Mouse (Mus musculus): ENCODE data around the gene Ift88.
A peak's percentile ranks its signal among the peaks of the same experiment; 100 is the strongest.

Ift88 gene

DNA sequence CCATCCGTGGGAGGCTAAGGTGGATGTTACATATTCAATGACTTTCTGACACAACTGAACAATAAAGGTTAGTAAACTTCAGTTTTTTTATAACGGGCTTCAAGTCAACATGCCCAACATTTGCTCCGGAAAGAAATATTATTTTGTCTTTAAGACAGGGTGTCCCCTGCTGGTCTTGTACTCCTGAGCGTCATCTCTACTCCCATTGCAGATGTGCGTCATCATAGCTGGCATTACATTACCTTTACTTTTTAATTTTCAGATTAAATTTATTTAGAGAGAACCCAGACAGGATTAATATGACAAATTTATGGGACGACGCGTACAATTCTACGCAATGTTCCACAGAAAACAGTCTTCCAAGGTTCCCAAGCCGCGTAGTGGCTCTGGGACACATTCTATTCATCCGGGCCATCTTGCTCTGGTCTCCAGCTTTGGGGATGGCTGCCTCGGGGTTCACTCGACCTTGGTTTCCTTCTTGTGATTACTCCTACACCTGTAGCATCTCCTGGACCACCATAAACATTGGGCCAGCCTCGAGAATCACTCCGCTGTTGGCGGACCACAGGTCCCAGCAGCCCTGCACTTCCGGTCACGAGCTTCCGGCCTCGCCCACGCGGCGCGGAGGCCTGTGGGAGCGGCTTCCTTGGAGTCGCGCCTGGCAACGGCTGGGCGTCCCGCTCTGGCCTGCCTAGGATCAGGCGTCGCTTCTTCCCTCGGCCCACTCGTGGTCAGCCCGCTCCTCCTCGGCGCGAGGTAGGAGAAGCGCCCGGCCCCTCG lies at the start of gene Ift88:
Ift88 (plus strand) TSS at position 631 of the 780 bp plus-strand sequence.
- DNase-seq: peak; percentile 85 to 88

DNA sequence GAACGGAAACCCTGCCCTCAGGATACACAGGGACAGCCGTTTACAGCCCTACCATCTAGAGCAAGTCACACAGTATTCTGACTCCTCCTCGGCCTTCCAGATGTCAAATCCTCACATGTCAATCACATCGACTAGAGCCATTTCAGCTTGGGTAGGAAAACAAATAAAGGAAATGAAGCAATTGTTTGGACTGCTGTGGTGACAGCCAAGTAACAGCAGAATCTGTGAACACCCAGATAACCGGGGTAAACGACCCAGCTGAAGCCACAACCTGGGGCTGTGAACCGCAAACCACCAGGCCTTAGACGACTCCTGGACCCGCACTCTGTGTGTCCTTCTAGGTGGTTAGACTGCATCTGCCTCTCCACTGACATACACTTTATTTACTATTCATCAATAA lies 48.7 kb upstream of the Ift88 start:
- DNase-seq: no peak

DNA sequence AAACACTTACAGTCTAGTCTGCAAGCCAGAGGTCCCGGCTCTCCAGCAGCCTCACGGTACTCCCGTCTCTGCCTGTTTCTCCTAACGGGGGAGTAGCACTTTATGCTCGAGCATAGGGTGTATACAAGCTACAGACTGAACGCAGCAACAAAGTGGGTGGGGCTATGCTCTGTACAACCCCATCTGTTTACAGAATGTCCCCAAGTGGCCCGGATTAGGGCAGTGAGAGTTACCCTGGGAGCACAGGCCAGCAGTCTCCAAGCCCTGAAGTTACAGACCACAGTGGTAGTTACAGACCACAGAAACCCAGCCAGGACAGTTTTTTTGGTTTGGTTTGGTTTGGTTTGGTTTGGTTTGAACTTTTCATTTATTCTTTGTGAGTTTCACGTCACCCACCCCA lies 47.8 kb upstream of the Ift88 start:
- no peak for DNase-seq

DNA sequence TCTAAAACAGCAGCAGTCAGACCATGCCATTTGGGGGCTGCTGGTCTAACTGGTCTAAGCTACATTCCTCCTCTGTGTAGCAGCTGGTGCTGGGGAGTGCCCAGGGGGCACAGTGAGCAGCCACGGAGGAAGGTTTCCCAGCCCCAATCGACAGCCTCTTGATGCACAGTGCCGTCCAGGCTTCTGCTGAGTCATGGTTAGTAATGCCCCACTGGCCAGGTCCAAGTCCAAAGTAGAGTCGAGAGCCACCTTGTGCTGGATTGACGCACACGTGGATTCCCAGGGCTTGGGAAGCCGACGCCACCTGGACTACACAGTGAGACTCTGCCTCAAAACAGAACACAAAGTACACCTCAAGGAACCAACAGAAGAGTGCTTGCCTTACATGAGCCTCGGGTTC lies 46.9 kb upstream of the Ift88 start:
- no peak for DNase-seq

DNA sequence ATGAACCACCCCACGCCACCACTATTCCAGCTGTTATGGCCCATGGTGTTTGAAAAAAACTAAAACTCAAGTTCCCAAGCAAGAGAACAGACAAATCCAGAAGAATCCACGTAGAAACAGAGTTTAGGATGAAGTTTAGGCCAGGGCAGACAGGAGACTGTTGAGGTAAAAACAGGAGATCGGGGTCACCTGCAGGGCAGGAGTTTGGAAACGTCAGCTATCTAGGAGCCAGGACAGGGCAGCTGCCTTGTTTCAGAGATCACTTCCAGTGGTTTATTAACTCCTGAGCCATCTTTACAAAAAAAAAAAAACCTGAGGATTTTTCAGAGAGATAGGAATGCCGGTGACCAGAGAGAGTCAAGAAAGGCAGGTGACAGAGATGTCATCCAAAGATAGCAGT lies 46.3 kb upstream of the Ift88 start:
- no peak for DNase-seq

DNA sequence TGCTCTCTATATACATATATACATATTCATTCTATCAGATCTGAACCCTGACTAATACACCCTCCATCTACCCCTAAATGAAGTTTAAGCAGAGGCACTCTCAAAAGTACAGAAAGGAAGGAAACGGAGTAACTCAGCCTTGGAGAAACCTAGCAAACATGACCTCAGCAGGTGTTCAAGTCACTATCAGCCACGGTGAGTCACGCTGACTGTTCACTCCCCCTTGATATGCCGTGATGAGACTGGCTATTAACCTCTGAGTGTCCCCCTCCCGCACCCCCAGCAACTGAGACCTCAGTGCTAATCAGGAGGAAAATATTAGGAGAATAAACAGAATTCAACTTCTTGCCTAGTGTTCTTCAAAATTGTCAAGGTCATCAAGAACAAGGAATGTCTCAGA lies 38.2 kb upstream of the Ift88 start:
- DNase-seq: no peak

DNA sequence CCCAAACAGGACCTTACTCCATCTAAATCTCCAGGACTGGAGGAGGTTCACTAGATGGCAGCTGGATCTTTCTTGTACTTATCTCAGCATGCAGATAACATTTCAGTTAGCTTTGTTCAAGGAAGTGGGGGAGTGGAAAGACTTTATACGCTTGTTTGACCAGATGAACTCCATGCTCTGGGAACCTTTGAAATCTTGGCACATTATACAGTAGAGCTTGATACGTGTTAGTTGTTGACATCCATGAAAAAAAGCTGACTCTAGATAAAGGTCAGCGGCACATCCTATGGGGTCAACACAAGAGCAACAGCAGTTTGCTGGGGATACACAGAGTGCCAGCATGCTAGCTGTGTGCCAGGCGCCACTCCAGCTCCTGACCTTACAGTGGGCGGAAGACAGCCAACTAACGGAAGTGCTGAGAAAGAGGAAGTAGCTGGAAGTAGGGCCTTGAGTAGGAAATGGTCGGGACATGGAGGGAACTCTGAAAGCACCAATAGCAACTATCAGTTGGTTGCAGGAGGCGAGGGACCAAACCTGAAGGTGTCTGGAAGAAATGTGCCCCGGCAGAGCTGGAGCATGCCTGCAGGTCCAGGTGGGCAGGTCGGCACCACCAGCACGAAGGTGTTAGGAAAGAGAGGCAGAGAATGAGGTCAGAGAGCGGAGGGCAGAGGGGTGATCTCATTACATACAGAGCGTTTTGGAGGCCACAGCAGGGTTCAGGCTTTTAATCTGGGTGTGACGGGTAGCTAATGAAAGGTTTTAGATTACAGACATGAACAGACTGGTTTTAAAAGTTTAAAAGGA lies 36.9 kb upstream of the Ift88 start:
- no peak for DNase-seq

DNA sequence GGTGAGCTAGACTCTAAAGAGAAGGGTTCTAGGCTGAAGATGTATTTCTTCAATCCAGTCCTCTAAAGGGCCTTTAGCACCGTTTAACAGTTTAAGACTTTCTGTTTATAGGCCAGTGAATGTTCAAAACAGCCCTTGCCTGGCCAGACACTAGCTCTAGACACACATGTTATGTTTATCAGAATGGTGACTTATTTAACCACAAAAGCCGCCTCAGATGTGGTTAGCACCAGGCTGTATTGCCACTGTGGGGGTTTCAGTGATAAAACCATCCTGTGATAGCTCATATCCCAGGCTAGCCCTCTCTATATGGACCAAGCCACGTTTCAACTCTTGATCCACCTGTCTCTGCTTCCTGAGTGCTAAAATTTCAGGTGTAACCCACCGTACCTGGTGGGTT lies 32.2 kb upstream of the Ift88 start:
- DNase-seq: no peak

DNA sequence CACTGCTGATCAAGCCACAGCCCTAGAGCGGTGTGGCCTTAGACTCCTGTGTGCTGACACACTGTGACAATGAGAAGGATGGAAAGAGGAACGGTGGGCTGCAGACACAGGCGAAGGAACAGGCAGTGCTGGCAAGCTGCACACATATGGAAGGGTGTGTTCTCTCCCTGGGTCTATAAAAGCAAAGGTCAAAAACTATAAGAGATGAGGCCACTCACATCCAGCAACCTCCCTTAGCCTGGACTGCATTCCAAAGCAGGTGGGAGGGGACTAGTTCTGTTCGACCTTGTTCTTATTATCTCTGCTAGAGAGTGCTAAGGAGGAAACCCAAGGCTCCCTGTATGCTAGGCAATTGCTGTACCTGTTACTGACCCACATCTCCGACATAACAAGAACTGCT lies 31.6 kb upstream of the Ift88 start:
- DNase-seq: no peak

DNA sequence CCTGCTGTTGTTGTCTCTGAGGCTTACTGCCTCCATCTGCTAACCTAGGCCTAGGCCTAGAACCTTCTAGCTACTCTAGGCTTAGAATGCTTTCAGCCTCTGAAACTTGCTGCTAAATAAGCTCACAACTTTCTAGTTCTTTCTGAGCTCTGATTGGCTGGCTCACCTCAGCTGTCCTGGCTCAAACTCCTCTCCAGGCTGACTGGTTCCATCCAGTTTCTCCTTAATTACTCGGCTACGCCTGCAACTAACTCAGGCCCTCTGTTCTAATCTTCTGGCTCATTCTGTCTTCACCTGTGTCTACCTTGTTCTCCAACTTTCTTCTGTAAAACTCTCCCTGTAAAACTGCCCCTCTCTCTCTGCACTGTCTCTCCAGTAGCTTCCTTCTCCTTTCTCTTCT lies 28.4 kb upstream of the Ift88 start:
- no peak for DNase-seq

DNA sequence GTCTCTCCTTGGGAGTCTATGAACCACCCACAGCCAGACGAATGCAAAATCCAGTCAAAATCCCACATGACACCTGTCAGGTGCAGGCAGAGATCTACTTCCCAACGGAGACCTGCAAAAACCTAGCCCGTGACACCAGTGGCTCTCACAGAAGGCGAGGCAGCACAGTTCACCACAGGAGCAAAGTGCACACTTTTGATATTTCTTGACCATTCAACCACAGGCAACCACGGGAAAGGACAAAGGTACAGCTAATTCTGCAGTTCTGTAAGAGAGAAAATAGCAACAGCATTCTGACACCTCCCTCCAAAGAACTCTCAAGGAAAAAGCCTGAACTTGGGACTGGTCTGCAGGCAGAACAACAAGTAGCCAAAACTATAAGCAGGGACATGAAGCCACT lies 26.6 kb upstream of the Ift88 start:
- DNase-seq: no peak

DNA sequence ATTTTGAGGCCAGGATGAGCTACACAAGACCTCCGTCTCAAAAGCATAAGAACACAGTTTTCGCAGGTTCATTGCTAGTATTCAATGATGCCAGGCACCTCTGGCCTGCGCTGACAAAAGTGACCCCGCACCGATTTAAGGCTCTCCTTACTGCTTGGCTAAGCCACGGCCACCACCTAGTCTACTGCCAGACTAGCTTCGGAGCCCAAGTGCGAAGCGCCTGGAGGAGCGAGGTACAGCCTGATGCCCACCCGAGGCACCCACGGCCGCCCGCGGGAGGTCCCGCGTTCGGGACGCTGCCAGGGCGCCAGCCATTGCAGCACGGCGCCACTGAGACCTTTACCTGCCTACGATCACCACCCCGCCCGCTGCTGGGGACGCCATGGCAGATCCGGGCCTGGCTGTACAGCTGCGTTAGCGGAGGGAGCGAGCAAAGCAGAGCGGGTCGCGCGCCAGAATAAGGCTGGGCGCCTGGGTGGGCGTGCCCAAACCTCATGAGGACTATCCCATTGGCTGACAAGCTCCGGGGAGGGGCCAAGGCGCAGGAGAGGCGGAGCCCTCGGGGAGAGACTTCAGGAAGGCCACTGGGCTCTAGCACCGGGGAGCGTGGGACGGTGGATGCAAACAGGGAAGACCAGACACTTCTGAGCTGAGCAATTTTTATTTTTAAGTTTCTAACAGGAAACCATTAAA lies 25.7 kb upstream of the Ift88 start, which contains the start of gene Cryl1:
Cryl1 (minus strand) TSS at position 465 of the 693 bp plus-strand sequence.
- peak; percentile 95 to 97 for DNase-seq

DNA sequence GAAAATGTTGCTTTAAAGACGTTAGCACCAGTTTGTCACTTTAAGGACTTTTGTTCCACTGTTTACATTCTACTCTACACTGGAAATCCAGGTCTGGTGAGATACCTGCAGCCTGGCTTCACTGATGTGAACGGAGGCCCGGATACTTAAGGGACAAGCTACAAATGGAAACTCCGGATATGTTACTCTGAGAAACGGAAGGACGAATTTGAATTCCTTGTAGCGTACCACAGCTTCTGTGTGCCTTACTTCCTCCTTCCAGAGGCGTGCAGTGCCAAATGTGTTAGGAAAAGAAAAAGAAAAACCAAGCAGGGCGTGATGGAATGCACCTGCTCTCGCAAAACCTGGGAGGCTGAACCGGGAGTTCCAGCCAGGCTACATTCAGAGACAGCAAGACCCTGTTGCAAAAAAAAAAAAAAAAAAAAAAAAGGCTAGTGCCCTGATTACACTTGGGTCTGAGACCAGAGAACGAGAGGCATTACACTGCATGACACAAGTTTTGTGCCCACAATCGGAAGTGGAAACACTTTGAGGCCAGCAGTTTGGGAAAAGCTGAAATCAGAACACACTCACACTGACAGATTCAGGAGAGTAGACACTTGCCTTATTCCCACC lies 24.9 kb upstream of the Ift88 start:
- no peak for DNase-seq

DNA sequence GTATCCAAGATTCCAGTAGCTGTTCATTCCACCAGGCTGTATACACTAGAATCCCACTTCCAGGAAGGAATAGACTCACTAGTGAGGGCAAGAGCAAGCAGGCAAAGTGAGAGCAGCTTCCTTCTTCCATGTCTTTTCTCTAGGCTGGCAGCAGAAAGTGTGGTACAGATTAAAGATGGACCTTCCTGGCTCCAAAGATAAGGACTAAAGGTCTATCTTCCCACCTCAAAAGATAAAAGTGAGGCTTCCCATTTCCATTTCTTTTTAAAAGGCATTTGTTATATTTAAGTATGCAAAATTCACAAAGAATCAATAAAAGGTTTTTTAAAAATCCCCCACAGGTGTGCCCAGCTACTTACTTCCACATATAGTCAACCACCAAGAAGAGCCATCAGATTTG lies 21.0 kb upstream of the Ift88 start:
- DNase-seq: no peak

DNA sequence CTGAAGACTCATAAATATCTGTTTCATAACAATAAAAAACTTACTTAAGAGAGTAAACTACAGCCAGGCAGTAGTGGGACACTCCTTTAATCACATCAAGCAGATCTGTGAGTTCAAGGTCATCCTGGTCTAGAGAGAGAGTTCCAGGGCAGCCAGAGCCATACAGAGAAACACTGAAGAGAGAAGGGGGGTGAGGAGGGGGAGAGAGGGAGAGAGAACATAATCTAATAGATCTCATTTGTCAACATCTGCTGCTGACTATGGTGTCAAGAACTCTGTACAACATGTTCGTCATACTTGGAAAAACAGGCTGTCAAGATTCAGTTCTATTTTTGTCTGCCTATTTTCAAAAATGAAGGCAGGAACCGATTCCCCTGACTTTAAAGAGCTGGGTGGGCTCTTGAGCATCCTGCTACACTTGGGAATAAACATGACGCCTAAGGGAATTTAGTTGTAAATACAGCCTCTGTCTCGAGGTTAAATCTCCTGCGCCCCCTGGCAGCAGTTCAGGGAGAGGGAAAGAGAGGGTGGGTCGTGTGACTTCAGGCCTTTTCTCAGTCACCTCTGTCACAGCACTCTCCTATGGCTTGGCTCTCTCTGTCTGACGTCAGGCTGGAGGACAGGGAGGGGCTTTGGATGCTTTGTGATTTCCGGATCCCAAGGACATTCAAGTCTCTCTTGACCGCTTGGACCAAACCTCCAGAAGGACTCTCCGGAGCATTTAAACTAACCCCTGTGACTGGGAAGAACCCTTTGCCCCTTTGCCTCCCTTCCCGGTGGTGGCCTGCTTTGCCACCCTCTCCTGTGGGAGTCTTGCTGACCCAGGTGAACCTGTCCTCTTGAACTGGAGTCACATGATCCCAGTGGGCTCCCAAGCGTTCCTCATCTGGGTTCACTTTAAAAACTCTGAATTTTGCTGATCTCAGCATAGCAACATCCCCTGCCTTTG lies 16.5 kb upstream of the Ift88 start:
- peak; percentile 38 to 45 for DNase-seq

DNA sequence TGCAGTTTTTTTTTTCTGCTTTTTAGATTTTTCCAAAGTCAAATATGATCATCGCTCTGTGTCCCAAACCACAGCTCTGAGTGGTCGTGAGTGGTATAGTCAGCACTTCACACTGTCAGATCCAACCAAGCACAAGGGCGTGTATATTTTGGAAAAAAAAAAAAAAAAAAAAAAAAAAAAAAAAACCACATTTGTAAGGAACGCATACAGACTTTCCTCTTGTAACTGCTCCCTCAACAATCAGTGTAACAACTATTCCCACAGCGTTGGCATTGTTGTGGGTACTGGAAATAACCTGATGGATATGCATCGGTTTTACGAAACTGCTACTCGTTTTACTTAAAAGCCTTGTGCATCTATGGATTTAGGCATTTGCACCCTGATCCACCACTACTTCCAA lies 15.8 kb upstream of the Ift88 start:
- no peak for DNase-seq

DNA sequence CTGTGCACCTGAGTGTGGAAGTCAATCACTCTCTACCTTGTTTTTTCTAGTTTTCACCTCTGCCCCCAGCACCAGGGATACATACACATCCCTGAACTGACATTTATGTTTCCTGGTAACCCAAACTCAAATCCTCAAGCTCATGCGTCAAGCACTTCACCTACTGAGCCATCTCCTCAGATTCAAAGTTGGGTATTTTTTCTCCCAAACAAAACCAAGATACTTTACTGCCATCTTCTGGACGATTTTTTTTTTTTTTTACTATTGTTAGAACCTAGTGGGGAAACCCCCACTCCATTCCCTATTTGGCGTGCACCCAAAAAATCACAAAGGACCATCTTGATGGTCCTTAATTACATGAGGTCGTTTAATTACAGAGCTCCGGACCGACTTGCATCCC lies 14.8 kb upstream of the Ift88 start:
- no peak for DNase-seq

DNA sequence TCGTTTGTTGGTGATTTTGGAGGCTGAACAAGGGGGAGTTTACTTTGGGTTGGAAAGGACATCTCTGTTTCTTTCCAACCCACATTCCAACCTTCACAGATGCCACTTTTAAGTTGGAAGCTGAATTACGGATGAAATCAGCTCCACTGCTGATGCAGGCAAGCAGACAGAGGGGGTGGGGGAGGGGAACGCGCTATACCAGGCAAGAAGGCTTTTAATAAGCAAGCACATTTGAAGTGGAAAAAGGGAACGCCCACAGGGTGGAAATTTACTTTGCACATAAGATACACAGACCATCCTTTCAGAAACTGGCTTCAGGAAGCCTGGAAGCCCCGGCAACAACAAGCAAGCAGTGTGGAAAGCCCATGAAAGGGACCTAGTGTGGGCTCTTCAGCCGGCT lies 11.7 kb upstream of the Ift88 start:
- no peak for DNase-seq

DNA sequence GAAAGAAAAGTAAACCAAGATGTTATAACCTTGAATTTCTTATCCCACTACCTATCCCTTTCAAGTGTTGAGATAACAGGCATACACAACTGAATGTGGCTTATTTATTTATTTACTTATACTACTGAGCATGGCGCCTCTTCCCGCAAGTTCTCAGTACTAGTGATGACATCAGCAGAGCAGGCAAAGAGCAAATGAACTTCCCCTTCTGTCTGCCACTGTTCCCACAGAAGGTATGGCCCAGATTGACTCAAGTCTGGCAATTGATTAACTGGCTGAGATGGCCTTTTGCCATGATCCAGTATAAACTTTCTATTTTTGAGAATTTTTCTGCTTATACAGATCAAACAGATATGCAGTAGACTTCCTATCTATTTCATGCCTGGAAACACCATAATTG lies 6.7 kb upstream of the Ift88 start:
- no peak for DNase-seq

DNA sequence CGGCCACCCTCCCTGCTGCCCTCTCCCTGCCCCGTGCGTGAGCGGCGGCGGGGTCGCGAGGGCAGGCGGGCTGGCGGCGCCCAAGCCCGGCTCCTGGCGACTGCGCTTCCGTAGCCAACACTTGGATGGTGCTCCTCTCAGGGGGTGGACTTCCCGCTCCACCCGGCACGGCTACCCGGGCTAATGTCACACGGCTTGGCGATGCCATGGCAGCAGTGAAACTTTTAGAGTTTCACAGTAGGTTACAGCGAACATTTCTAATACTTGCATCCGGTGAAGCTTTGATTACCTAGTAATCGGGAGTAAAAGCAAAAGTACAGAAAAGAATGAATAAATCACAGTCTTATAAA lies 325 bp downstream of the Ift88 start:
- DNase-seq: no peak

DNA sequence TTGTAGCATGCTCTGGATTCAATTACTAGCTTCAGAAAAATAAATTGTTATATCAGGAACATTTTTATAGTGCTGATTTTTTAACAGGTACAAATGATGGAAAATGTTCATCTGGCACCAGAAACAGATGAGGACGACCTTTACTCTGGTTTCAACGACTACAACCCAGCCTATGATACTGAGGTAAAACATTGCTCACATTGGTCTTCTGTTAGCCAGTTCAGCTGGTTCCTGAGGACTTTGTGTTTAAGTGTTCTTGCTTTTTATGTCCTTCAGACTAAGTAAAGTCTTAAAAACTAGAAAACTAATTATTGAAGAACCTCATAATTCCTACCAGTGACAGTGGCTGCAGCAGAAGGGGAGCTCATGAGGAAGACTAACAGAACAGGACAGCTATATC lies 6.6 kb downstream of the Ift88 start:
- no peak for DNase-seq

DNA sequence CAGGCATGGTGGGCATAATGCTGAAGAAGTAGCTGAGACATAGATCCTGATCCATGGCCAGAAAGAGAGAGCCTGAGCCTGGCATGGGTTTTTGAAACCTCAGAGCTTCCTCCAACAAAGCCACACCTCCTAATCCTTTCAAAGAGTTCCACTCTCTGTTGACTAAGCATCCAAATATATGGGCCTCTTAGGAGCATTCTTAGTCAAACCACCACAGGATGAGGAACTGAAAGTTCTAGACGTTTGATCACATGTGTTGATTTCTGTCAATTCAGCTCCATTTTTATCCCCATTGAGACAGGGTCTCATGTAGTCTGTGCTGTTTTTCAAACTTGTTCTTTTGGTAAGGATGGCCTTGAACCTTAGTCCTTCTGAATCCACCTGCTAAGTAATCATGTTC lies 28.7 kb downstream of the Ift88 start:
- no peak for DNase-seq
